Mouse (Mus musculus) frontal cortex, postnatal 10 days (tissue): ENCODE data around the gene Cmc1.

ENCODE experiments used
- DNase-seq, 2 experiments: peaks; one replicate each; pipeline ENCODE4 v3.0.0; 2022; ENCODE audit warnings: low spot score in 2 of 2, mixed read lengths in 1 of 2

The Cmc1 gene

GRCm38 (mm10) chr9:118149407-118150402 lies at the start of gene Cmc1:
Cmc1 (minus strand) TSS chr9:118150177.
- DNase-seq: peak; percentile 92 to 96

- no peak for DNase-seq
Measured at GRCm38 (mm10) chr9:118198557-118198956, 48.6 kb upstream of the Cmc1 start.

- no peak for DNase-seq
Measured at GRCm38 (mm10) chr9:118196661-118197390, 46.8 kb upstream of the Cmc1 start.

DNA sequence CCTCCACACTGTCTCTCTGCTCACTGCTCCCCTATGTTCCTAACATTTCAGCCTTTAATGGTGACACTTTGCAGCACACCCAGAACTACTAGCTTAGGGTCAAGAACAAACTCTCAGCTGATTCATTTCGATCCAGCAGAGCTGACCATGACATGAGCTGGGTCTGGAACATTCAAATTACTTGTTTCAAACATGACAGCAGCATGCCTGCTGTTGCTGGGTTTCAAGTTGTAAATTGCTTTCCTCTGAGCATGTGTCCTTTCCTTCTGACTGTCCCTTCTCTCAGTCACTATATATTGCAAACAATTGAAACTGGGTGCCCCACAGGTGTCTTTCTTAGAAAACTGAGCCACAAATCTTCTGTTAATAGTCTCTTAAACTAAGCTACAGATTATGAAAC lies 43.3 kb upstream of the Cmc1 start:
- no peak for DNase-seq

GRCm38 (mm10) chr9:118191276-118191675 lies 41.3 kb upstream of the Cmc1 start:
- DNase-seq: no peak

DNA sequence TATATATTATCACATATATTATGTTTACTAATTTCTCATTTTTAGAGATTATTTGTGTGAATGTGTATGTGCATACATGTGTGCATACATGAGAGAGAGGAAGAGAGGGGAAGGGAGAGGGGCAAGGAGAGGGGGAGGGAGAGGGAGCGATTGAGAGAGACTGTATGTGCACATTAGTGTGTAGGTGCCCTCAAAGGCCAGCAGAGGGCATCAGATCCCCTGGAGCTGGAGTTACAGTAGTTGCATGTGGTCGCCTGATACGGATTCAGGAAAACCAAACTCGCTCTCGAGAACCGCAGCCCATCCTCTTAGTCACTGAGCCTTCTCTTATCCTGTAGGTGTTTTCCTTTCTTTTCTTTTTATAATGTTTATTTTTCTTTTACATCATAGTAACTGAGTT lies 38.4 kb upstream of the Cmc1 start:
- DNase-seq: no peak

DNA sequence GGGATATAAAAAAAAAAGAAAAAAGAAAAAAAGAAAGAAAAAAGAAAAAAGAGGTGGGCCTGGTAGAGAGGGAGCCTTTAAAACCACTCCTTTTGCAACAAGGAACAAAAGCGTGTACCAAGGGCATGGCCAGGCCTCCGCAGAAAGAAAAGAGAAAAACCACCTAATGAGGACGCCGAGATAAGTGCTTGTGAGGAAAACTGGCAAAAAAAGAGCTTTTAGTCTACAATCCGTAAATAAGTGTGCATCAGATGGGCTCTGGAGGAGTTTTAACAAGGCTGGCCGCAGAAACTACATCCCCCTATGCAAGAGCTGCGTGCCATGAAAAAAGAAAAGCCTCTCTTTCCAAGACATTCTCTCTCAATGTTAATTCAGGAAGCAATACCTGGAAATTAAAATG lies 37.4 kb upstream of the Cmc1 start:
- DNase-seq: no peak

- DNase-seq: no peak
Measured at GRCm38 (mm10) chr9:118186776-118187175, 36.8 kb upstream of the Cmc1 start.

DNA sequence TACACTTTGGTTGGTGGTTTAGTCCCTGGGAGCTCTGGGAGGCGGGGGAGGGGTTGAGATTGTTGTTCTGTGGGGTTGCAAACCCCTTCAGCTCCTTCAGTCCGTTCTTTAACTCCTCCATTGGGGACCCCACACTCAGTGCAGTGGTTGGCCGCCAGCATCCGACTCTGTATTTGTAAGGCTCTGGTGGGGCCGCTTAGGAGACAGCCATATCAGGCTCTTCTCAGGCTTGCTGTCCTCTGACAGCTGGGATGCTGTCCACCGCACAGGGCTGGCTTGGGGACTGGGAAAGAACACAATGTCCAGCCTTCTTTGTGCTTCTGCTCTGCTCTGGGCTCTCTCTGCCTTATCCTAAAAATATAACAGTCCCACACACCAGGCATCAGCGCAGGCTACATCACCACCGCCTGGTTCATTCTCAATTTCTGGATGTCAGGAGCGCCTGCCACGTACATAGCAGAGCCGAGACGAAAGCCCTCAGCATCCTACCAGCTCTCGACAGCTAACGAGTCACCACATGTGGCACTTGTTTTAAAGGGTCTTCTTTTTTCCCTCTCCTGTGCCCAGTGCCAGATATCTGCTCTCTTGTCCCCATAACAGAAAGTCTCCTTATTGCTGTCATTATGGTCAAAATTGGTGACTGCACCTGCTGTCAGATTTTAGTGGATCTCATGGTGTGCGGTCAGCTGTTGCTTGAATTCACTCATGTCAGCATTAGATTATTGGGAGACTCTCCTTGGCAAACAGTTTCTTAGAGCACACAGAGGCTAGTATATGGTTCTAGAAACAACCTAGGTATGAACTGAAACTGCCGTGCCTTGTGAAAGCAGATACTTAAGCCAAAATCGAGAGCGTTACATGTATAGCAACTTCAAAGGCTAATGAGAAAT lies 29.4 kb upstream of the Cmc1 start:
- DNase-seq: no peak

GRCm38 (mm10) chr9:118176687-118177086 lies 26.7 kb upstream of the Cmc1 start:
- DNase-seq: no peak

DNA sequence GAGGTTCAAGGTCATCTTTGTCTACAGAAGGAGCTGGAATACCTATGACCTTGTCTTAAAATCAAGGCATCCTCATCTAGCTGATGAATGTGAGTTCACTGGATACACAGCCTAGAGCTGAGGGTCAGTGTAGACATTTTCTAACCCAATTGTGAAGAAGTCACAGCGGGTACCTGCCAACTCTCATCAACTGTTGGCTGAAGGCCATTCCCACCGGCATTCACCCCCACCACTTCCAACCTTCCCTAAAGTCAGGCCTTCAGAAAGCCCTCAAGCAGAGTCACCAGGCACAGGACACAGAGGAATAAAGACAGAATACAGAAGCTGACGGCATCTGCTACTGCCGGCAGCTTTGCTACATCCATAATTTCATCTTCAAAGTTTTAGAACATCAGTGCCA lies 25.4 kb upstream of the Cmc1 start:
- DNase-seq: no peak

DNA sequence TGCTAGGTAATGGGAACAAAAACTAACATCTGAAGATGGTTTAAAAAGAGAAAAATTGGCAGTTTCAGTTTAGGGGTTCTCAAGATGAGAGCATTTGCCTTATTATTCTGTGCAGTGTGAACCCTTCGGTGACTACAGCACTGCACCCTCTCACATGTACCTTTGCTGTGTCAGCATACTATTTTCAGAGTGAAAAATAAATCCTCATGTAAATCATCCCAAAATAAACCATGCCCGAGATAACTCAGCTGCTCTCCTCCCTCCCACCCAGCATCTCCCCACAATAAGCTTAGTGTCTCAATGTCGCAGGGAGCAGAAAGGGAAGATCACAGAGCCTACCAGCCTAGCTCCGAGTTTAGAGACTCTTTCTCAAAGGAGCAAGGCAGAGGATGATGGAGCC lies 23.1 kb upstream of the Cmc1 start:
- DNase-seq: no peak

DNA sequence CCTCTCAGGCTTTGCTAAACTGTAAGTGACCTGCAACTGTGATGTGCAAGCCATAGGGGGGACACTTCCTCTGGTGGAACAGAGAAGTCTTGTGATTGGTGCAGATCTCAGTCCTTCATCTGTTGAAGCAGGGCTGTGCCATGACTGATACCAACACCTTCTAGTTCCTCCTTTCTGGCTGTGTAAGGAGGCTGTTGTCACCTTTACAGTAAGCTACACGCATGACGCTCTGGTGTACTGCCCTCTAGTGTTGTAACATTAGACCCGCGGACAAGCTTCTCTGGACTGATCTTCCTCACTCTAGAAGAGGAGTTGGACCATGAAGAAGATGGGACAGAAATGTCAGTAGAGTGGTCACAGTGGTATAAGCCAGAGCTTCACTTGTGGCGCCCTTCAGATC lies 18.6 kb upstream of the Cmc1 start:
- DNase-seq: no peak

DNA sequence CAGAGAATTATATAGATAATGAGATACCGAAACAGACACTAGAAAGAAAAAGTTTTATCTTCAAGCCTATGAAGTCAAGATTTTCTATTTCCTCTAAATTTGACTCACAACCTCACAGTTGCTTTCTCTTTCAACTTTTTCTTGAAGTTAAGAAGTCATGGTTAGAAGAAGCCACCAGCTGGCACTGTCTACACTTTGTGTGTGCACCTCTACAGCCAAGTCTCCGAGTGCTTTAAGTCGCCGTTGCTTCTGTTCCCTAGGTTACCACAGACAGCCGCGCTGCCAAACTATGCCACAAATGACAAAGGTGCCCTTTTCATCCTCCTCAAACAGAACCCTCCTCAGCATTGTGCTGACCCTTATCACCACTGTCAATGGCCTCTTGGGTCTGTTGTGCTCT lies 17.6 kb upstream of the Cmc1 start:
- no peak for DNase-seq

DNA sequence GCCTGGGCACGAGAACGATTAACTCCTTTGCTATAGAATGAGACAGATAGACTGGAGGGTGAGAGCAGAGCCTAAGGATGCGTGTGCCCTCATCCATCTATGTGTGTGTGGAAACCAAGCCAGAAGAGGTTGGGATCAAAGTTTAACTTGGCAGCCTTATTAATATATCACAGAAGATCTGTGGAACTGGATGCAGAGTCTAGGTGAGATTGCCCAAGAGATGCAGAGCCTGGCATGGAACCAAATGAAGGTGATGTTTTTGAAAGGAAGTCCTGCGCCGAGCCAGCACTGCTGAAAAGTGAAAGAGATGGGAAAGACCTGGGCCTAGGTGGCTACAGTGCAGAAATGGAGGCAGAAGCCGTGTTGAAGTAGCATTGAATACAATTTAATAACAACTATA lies 11.6 kb upstream of the Cmc1 start:
- DNase-seq: no peak

GRCm38 (mm10) chr9:118159936-118160335 lies 10.0 kb upstream of the Cmc1 start:
- DNase-seq: no peak

DNA sequence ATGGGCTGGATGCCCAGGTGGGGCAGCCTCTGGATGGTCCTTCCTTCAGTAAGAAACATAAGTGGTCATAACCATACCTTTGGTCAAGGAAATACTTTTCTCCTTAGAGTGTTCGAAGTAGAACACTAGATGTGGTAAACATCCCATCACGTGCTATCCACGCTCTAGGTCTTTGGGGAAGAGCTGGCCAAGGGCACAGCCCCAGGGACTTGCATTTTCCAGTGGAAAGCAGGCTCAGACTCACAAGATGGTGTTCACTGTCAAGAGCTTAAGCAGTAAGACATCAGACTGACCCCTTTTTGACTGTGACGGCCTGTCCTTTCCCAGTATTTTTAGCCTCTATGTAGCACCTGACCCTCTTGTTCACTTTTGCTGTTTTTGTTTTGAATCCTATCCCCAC lies 8.2 kb upstream of the Cmc1 start:
- no peak for DNase-seq

DNA sequence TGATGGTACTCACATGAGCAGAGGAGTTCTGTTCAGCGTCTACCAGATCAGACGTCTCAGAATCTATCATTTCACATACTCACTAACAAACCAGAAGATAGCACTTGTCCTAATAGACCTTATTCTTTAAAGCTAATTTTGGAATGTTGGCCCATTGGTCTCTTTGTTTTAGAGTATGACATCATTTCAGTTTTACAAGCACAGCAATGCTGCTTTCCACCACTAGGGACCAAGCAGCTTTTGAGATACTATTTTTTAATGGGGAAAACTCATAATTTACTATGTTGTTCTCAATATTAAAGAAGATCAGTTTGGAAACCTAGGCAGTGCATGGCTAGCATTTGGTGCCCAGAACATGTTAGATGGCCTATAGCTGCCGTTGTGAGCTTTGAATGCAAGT lies 7.3 kb upstream of the Cmc1 start:
- DNase-seq: no peak

DNA sequence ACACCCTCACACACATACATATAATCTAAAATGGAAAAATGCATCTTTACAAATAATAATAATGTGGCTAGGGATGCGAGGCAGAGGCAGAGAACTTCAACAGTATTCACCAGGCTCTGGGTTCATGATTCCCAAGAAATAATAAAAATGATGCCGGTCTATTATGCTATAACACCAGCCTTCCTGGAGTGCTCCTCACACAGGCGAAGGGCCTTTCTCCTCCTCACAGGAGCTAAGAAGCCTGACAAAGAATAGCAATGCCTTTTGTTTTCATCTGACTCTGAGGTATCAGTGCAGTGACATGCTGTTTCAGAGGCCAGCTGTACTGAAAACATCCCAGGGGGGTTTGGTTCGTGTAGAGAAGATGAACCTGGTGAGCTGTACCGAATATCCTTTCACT lies 4.7 kb upstream of the Cmc1 start:
- no peak for DNase-seq

DNA sequence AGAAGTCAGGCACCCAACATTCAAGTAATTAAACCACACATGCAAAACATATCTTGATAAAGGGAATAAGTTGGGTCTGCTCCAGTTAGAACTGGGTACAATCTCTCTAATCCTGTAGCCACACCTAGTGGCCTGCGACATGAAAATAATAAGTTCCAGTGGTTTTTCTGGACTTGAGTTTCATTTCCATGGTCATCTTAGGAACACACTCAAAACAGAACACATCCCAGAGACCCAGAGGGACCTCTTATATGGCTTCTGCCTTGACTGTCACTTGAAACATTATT lies 1.2 kb upstream of the Cmc1 start:
- no peak for DNase-seq

GRCm38 (mm10) chr9:118150429-118151220 lies 648 bp upstream of the Cmc1 start:
- DNase-seq: no peak
